Mouse (Mus musculus) liver, embryonic 13.5 days (tissue): ENCODE results near the gene Dixdc1. TPM values are rescaled to one million over a fixed set of nuclear protein-coding genes. Genes with fewer than 3 reads are reported as not detected.

Experiments used
- ATAC-seq: fragments of 200-750 bp; cut with Nextera tagmentation; 2 replicates; pipeline ENCODE4 v1.8.0; 2017; ENCODE audit warnings: low read depth, mild to moderate bottlenecking, moderate number of reproducible peaks, moderate library complexity
- DNase-seq: peaks from one replicate; pipeline ENCODE4 v3.0.0; 2022
- H3K27ac ChIP-seq: fragments of 300-500 bp; sonication (generic); 2 replicates; pipeline ENCODE4 v1.5.1; 2015; ENCODE audit warnings: moderate library complexity, mild to moderate bottlenecking, inconsistent platforms
- H3K27me3 ChIP-seq: fragments of 300-500 bp; sonication (generic); 2 replicates; pipeline ENCODE4 v1.6.1; 2015; ENCODE audit warnings: mild to moderate bottlenecking, inconsistent platforms
- H3K36me3 ChIP-seq: fragments of 300-500 bp; sonication (generic); 2 replicates; pipeline ENCODE4 v1.6.1; 2015; ENCODE audit warnings: mild to moderate bottlenecking, inconsistent platforms
- H3K4me1 ChIP-seq: fragments of 300-500 bp; sonication (generic); replicated peaks from 2 replicates; pipeline ENCODE4 v1.6.1; 2015; ENCODE audit warnings: inconsistent platforms
- H3K4me2 ChIP-seq: fragments of 300-500 bp; sonication (generic); 2 replicates; pipeline ENCODE4 v1.6.1; 2015; ENCODE audit warnings: inconsistent platforms, mild to moderate bottlenecking, moderate library complexity
- H3K4me3 ChIP-seq: fragments of 300-500 bp; sonication (generic); replicated peaks from 2 replicates; pipeline ENCODE4 v1.5.1; 2015; ENCODE audit warnings: mild to moderate bottlenecking, inconsistent platforms
- H3K9ac ChIP-seq: fragments of 300-500 bp; sonication (generic); 2 replicates; pipeline ENCODE4 v1.6.1; 2015; ENCODE audit warnings: mild to moderate bottlenecking, inconsistent platforms
- H3K9me3 ChIP-seq: fragments of 300-500 bp; sonication (generic); replicated peaks from 2 replicates; pipeline ENCODE4 v1.6.1; 2016; ENCODE audit warnings: inconsistent platforms
- WGBS: fragments of 180-500 bp; shearing (Covaris S2); methylation state at CpG from one replicate; pipeline ENCODE4 v1.1.7; 2015; ENCODE audit not compliant: insufficient replicate concordance; 5-methylcytosine and 5-hydroxymethylcytosine counted together
- polyA plus RNA-seq: library from polyadenylated mRNA; unstranded; fragments of >200 nt; fragmentation: Nextera tagmentation; extraction: Ambion mirVana; gene quantifications from 2 replicates; pipeline ENCODE4 v1.2.1, GENCODE M21; 2015

Dixdc1 gene
- polyA plus RNA-seq = 0.70 and 0.93 TPM in 2 replicates

GRCm38 (mm10) chr9:50738914-50739870 lies at the start of gene Dixdc1:
Gene Dixdc1 (minus strand): TSS chr9:50739517.
- DNase-seq = peak; percentile 89
- Histone ChIP-seq H3K4me3 (peak within 1 kb of the TSS; percentile 47), H3K9ac (0 out of 2 replicates have a peak within 1 kb of the TSS, but pooled peaks have one; percentile 5), H3K27me3 (no peaks in the 10 kb centered on the region), H3K36me3 (no peaks in the 10 kb centered on the region), H3K4me2 (peak within 1 kb of the TSS; percentile 69), H3K27ac (no peak within 1 kb of the TSS), H3K4me1 (peaks cover 17% of the 10 kb centered on the region), H3K9me3 (no peaks in the 10 kb centered on the region)
- ATAC-seq = peak; percentile 98
- 11% methylated on average over 36 of the region's 36 CpGs for WGBS

GRCm38 (mm10) chr9:50782155-50782554 lies 42.8 kb upstream of the Dixdc1 start:
- 71% methylated on average over 2 of the region's 2 CpGs for WGBS
- H3K9ac ChIP-seq = no peak overlapping the region
- H3K27me3 ChIP-seq = no peaks in the 10 kb centered on the region
- peak; percentile 31 for DNase-seq
- no peak overlapping the region for H3K4me2 ChIP-seq
- no peaks in the 10 kb centered on the region for H3K4me1 ChIP-seq
- H3K36me3 ChIP-seq = peaks cover 66% of the 10 kb centered on the region
- ATAC-seq = no peak
- no peaks in the 10 kb centered on the region for H3K9me3 ChIP-seq
- H3K27ac ChIP-seq = no peak overlapping the region
- no peak overlapping the region for H3K4me3 ChIP-seq

GRCm38 (mm10) chr9:50776162-50776760 lies 36.9 kb upstream of the Dixdc1 start:
- H3K36me3 ChIP-seq = peaks cover 32% of the 10 kb centered on the region

GRCm38 (mm10) chr9:50775662-50776126 lies 36.4 kb upstream of the Dixdc1 start:
- H3K9me3 ChIP-seq = no peaks in the 10 kb centered on the region
- under 1% methylated on average over 29 of the region's 30 CpGs for WGBS
- ATAC-seq = peak; percentile 45
- peak overlapping the region; percentile 96 for H3K4me2 ChIP-seq
- H3K36me3 ChIP-seq = peaks cover 33% of the 10 kb centered on the region
- no peaks in the 10 kb centered on the region for H3K27me3 ChIP-seq
- H3K9ac ChIP-seq = peak overlapping the region; percentile 90
- H3K4me1 ChIP-seq = peaks cover 40% of the 10 kb centered on the region
- DNase-seq = no peak
- peak overlapping the region; percentile 94 for H3K4me3 ChIP-seq
- H3K27ac ChIP-seq = peak overlapping the region; percentile 78

More at GRCm38 (mm10) chr9:50776162-50776760, 36.9 kb upstream of the Dixdc1 start:
- H3K27me3 ChIP-seq = no peaks in the 10 kb centered on the region
- peak overlapping the region; percentile 96 for H3K4me2 ChIP-seq
- 54% methylated on average over 11 of the region's 11 CpGs for WGBS
- H3K4me1 ChIP-seq = peaks cover 40% of the 10 kb centered on the region
- no peak for ATAC-seq
- H3K27ac ChIP-seq = no peak overlapping the region
- peak overlapping the region; percentile 90 for H3K9ac ChIP-seq
- H3K4me3 ChIP-seq = peak overlapping the region; percentile 94
- no peaks in the 10 kb centered on the region for H3K9me3 ChIP-seq
- DNase-seq = no peak

- H3K36me3 ChIP-seq = peaks cover 30% of the 10 kb centered on the region
- DNase-seq = peak; percentile 74
- peak within 1 kb of the TSS; percentile 90 for H3K9ac ChIP-seq
- no peaks in the 10 kb centered on the region for H3K27me3 ChIP-seq
- no peaks in the 10 kb centered on the region for H3K9me3 ChIP-seq
- WGBS = under 1% methylated on average over 49 of the region's 51 CpGs
- peak within 1 kb of the TSS; percentile 78 for H3K27ac ChIP-seq
- H3K4me3 ChIP-seq = peak within 1 kb of the TSS; percentile 94
- H3K4me2 ChIP-seq = peak within 1 kb of the TSS; percentile 96
- peaks cover 40% of the 10 kb centered on the region for H3K4me1 ChIP-seq
- ATAC-seq = peak; percentile 73
These were observed 35.8 kb upstream of the Dixdc1 start, which contains the start of the genes Alg9 and 1110032A03Rik for GRCm38 (mm10) chr9:50774991-50775612. Gene Alg9 (plus strand): TSS chr9:50775019. Gene 1110032A03Rik (minus strand): TSS chr9:50775520.

GRCm38 (mm10) chr9:50774026-50774462 lies 34.7 kb upstream of the Dixdc1 start:
- no peak for DNase-seq
- Histone ChIP-seq H3K4me1 (peaks cover 50% of the 10 kb centered on the region), H3K4me3 (0 out of 2 replicates have a peak overlapping the region, but pooled peaks have one; percentile 94), H3K9ac (peak overlapping the region; percentile 90; the same call in 1 of the 2 replicates), H3K27me3 (no peaks in the 10 kb centered on the region), H3K36me3 (peaks cover 26% of the 10 kb centered on the region), H3K9me3 (no peaks in the 10 kb centered on the region), H3K4me2 (peak overlapping the region; percentile 96), H3K27ac (peak overlapping the region; percentile 4)
- WGBS = 51% methylated on average over 4 of the region's 4 CpGs
- no peak for ATAC-seq

GRCm38 (mm10) chr9:50770011-50770410 lies 30.7 kb upstream of the Dixdc1 start:
- ATAC-seq (no peak), DNase-seq (no peak)
- no peak overlapping the region for H3K4me2 ChIP-seq
- 70% methylated on average over 2 of the region's 2 CpGs for WGBS
- H3K4me3 ChIP-seq = no peak overlapping the region
- H3K27me3 ChIP-seq = no peaks in the 10 kb centered on the region
- H3K9ac ChIP-seq = no peak overlapping the region
- H3K4me1 ChIP-seq = peaks cover 60% of the 10 kb centered on the region
- H3K36me3 ChIP-seq = peaks cover 22% of the 10 kb centered on the region
- no peak overlapping the region for H3K27ac ChIP-seq
- H3K9me3 ChIP-seq = no peaks in the 10 kb centered on the region

GRCm38 (mm10) chr9:50768107-50769002 lies 29.0 kb upstream of the Dixdc1 start, which contains the start of gene Fdxacb1:
Gene Fdxacb1 (plus strand): TSS chr9:50768236.
- peak; percentile 97 for ATAC-seq

GRCm38 (mm10) chr9:50767531-50768106 lies 28.3 kb upstream of the Dixdc1 start:
- H3K9ac ChIP-seq = peak overlapping the region; percentile 80
- peaks cover 36% of the 10 kb centered on the region for H3K4me1 ChIP-seq
- H3K27me3 ChIP-seq = no peaks in the 10 kb centered on the region
- peak overlapping the region; percentile 72 for H3K4me3 ChIP-seq
- WGBS = 5% methylated on average over 17 of the region's 17 CpGs
- ATAC-seq (peak; percentile 11), DNase-seq (no peak)
- H3K9me3 ChIP-seq = no peaks in the 10 kb centered on the region
- H3K4me2 ChIP-seq = peak overlapping the region; percentile 87
- H3K27ac ChIP-seq = peak overlapping the region; percentile 93
- H3K36me3 ChIP-seq = peaks cover 27% of the 10 kb centered on the region

More at GRCm38 (mm10) chr9:50768107-50769002, 29.0 kb upstream of the Dixdc1 start, which contains the start of gene Fdxacb1:
- no peaks in the 10 kb centered on the region for H3K9me3 ChIP-seq
- H3K9ac ChIP-seq = peak within 1 kb of the TSS; percentile 80
- peak within 1 kb of the TSS; percentile 93 for H3K27ac ChIP-seq
- H3K4me2 ChIP-seq = peak within 1 kb of the TSS; percentile 87
- peaks cover 27% of the 10 kb centered on the region for H3K36me3 ChIP-seq
- peak within 1 kb of the TSS; percentile 72 for H3K4me3 ChIP-seq
- DNase-seq = peak; percentile 95
- peaks cover 43% of the 10 kb centered on the region for H3K4me1 ChIP-seq
- 3% methylated on average over 59 of the region's 59 CpGs for WGBS
- no peaks in the 10 kb centered on the region for H3K27me3 ChIP-seq
